Mouse (Mus musculus) testis, adult 2 months (tissue): Measurements from ENCODE around the gene Ugdh.

Experiments
- CTCF ChIP-seq: fragments of 200-500 bp; IDR thresholded peaks from 2 replicates; pipeline ENCODE4 v1.5.1; 2012; ENCODE audit warnings: low read depth, mild to moderate bottlenecking, inconsistent platforms, low read length, moderate library complexity; ENCODE audit not compliant: control insufficient read depth, insufficient read depth, insufficient replicate concordance
- POLR2A ChIP-seq: fragments of 200-500 bp; IDR thresholded peaks from 2 replicates; pipeline ENCODE4 v1.6.1; 2012; ENCODE audit warnings: low read depth, mild to moderate bottlenecking, inconsistent platforms, low read length, moderate library complexity; ENCODE audit not compliant: control insufficient read depth

- TF ChIP-seq POLR2A: no peak
- TF ChIP-seq CTCF: no peak
Measured at GRCm38 (mm10) chr5:65469766-65470165, 34.0 kb upstream of the Ugdh start.
